Mouse (Mus musculus) kidney, postnatal 0 days (tissue): ENCODE data around the gene Bank1. TPM values are rescaled to one million over a fixed set of nuclear protein-coding genes. Genes with fewer than 3 reads are reported as not detected.
"Not testable (repeated sequence)": the region's sequence is repeated elsewhere in the genome, so short reads cannot be mapped to it uniquely, and the experiment has no call there.

Source experiments
- ATAC-seq: fragments of 200-750 bp; cut with Nextera tagmentation; replicated peaks from 2 replicates; pipeline ENCODE4 v1.8.0; 2017; ENCODE audit warnings: low read depth, moderate number of reproducible peaks, moderate TSS enrichment, moderate library complexity; ENCODE audit not compliant: low FRiP score
- DNase-seq: peaks from one replicate; pipeline ENCODE4 v3.0.0-alpha.2; 2016; ENCODE audit warnings: low spot score
- H3K27ac ChIP-seq: fragments of 300-500 bp; sonication (generic); 2 replicates; pipeline ENCODE4 v1.5.1; 2014; ENCODE audit warnings: mild to moderate bottlenecking
- H3K27me3 ChIP-seq: fragments of 300-500 bp; sonication (generic); 2 replicates; pipeline ENCODE4 v1.6.1; 2014; ENCODE audit warnings: low read length, mixed read lengths; ENCODE audit not compliant: insufficient read depth
- H3K36me3 ChIP-seq: fragments of 300-500 bp; sonication (generic); 2 replicates; pipeline ENCODE4 v1.6.1; 2014; ENCODE audit warnings: low read length, mixed read lengths; ENCODE audit not compliant: insufficient read depth
- H3K4me1 ChIP-seq: fragments of 300-500 bp; sonication (generic); replicated peaks from 2 replicates; pipeline ENCODE4 v1.6.1; 2014; ENCODE audit warnings: antibody characterized with exemption, low read length, mixed read lengths; ENCODE audit not compliant: insufficient read depth
- H3K4me2 ChIP-seq: fragments of 300-500 bp; sonication (generic); 2 replicates; pipeline ENCODE4 v1.6.1; 2014; ENCODE audit warnings: mild to moderate bottlenecking, low read length, moderate library complexity, mixed read lengths
- H3K4me3 ChIP-seq: fragments of 300-500 bp; sonication (generic); replicated peaks from 2 replicates; pipeline ENCODE4 v1.5.1; 2014; ENCODE audit warnings: low read depth, low read length
- H3K9ac ChIP-seq: fragments of 300-500 bp; sonication (generic); 2 replicates; pipeline ENCODE4 v1.6.1; 2014; ENCODE audit warnings: low read depth, low read length
- H3K9me3 ChIP-seq: fragments of 300-500 bp; sonication (generic); replicated peaks from 2 replicates; pipeline ENCODE4 v1.6.1; 2016; ENCODE audit warnings: low read length, inconsistent platforms, mixed read lengths
- CTCF ChIP-seq: IDR thresholded peaks from 2 replicates; pipeline ENCODE4 v1.5.1; 2016; ENCODE audit warnings: antibody characterized with exemption, low read depth, mild to moderate bottlenecking, moderate library complexity
- WGBS: fragments of 180-500 bp; shearing (Covaris S2); extraction: QIAGEN DNeasy Blood & Tissue Kit; methylation state at CpG from one replicate; pipeline ENCODE4 v1.1.7; 2014; 5-methylcytosine and 5-hydroxymethylcytosine counted together
- polyA plus RNA-seq: library from polyadenylated mRNA; unstranded; fragments of >200 nt; fragmentation: Nextera tagmentation; extraction: Ambion mirVana; gene quantifications from 2 replicates; pipeline ENCODE4 v1.2.1, GENCODE M21; 2015

Gene Bank1
- polyA plus RNA-seq, 1 experiment from 2014 or later: 0.75 TPM

DNA sequence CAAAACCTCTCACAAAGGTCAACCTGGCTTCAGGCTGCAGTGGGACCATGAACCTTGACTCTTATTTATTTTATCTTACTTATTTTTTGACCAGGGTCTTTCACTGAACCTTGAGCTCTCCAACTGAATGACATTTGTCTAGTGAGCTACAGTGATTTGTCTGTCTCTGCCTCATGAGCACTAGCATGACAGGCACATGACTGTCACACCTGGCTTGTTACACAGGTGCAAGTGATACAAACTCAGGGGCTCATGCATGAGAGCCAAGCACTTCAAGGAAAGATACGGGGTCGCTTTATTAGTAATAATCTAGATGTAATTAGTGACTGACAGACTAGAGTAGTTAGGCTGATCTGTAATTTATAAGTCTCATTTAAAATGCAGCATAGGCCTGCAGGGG, 16.0 kb upstream of the Bank1 start:
- WGBS: 83% methylated on average over 2 of the region's 2 CpGs
- H3K4me3 ChIP-seq: no peak overlapping the region
- ATAC-seq: no peak
- no peaks in the 10 kb centered on the region for H3K36me3 ChIP-seq
- H3K4me1 ChIP-seq: no peaks in the 10 kb centered on the region
- H3K27ac ChIP-seq: no peak overlapping the region
- no peak overlapping the region for H3K4me2 ChIP-seq
- DNase-seq: no peak
- no peaks in the 10 kb centered on the region for H3K27me3 ChIP-seq
- TF ChIP-seq CTCF: no peak
- H3K9me3 ChIP-seq: no peaks in the 10 kb centered on the region
- H3K9ac ChIP-seq: no peak overlapping the region

DNA sequence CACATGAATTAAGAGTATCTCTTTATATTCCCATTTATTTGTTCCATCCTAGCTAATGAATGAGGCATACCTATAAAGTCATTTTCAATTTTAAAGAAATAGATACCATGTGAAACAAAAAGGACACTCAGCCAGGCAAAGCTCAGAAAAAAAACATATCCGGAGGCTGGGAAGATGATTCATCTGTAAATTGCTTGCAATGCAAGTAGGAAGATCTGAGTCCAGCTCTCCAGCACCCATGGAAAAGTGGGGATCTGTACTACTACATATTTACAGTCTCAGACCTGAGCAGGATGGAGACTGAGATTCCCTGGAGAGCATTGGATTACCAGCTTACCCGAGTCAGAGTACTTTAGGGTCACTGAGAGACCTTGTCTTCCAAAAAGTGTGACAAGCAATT, 14.0 kb upstream of the Bank1 start:
- ATAC-seq (no peak), DNase-seq (no peak)
- Histone ChIP-seq H3K4me3 (no peak overlapping the region), H3K27ac (no peak overlapping the region), H3K36me3 (no peaks in the 10 kb centered on the region), H3K9me3 (no peaks in the 10 kb centered on the region), H3K4me1 (no peaks in the 10 kb centered on the region), H3K9ac (no peak overlapping the region), H3K4me2 (no peak overlapping the region), H3K27me3 (no peaks in the 10 kb centered on the region)
- 66% methylated on average over 2 of the region's 2 CpGs for WGBS
- TF ChIP-seq CTCF: no peak

DNA sequence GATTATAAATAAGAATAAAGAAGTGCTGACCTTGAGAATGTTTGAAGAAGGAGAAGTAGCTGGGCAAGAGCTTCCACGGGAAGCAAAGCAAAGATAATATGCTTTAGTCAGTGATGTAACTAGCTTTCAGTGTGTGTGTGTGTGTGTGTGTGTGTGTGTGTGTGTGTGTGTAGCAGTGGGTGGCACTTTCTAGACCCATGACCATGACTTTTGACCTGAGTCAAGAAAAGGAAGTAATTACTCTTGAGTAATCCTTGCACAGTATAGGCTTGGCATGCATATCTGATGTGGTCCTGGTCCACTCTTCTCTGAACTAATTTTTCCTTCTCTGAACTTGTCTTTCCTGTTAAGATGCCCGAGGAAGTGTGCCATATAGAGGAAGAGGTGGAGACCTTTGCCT, 5.3 kb upstream of the Bank1 start:
- no peak overlapping the region for H3K27ac ChIP-seq
- no peak overlapping the region for H3K4me3 ChIP-seq
- DNase-seq (no peak), ATAC-seq (no peak)
- no peak overlapping the region for H3K4me2 ChIP-seq
- no peaks in the 10 kb centered on the region for H3K9me3 ChIP-seq
- H3K27me3 ChIP-seq: no peaks in the 10 kb centered on the region
- WGBS: 62% methylated on average over 2 of the region's 2 CpGs
- no peaks in the 10 kb centered on the region for H3K4me1 ChIP-seq
- no peak for TF ChIP-seq CTCF
- no peaks in the 10 kb centered on the region for H3K36me3 ChIP-seq
- no peak overlapping the region for H3K9ac ChIP-seq

DNA sequence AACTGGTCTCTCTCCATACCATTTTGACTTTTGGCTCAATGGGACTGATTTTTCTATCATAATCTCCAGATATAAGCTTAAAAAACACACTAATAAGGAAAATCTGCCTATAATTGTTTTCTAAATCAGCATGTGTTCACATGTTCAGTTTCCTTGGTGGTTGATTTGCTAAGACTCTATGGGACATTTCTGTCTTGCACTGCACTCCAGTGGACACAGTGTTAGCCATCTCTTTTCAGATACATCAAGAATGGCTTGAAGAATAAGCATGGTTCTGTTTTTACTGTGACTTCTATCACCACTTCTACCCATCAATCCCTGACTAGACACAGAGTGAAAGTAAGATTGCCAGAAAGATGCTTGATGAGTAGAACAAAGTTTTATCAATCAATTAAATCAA, 4.2 kb upstream of the Bank1 start:
- Histone ChIP-seq H3K4me2 (no peak overlapping the region), H3K4me1 (no peaks in the 10 kb centered on the region), H3K9me3 (no peaks in the 10 kb centered on the region), H3K27me3 (no peaks in the 10 kb centered on the region), H3K9ac (no peak overlapping the region), H3K27ac (no peak overlapping the region), H3K4me3 (no peak overlapping the region), H3K36me3 (no peaks in the 10 kb centered on the region)
- ATAC-seq (no peak), DNase-seq (no peak)
- peak; percentile 17; the same call in 1 of the 2 replicates for TF ChIP-seq CTCF

DNA sequence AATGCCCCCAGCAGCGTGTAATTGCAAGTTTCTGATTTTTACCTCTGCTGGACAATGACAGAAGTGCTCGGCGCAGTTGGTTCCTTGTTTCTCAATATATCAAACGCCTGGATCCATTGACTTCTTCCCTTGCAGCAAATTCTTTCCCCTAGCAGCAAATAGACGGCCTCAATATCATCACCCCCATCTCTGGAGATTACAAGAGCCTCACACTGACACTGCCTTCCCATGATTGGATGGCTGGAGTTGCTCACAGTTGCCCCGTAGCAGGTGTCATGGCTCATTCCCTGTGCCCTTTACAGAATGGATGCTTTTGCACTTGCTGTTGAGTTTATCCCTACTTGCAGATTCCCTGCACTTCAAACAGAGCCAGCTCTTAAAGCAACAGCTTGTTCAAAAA, 3.3 kb upstream of the Bank1 start:
- DNase-seq: no peak
- Histone ChIP-seq H3K36me3 (no peaks in the 10 kb centered on the region), H3K4me1 (no peaks in the 10 kb centered on the region), H3K27ac (no peak overlapping the region), H3K9ac (no peak overlapping the region), H3K9me3 (no peaks in the 10 kb centered on the region), H3K27me3 (no peaks in the 10 kb centered on the region), H3K4me2 (no peak overlapping the region), H3K4me3 (no peak overlapping the region)
- no peak for ATAC-seq
- whole genome bisulfite sequencing: 73% methylated on average over 6 of the region's 6 CpGs
- no peak for TF ChIP-seq CTCF

DNA sequence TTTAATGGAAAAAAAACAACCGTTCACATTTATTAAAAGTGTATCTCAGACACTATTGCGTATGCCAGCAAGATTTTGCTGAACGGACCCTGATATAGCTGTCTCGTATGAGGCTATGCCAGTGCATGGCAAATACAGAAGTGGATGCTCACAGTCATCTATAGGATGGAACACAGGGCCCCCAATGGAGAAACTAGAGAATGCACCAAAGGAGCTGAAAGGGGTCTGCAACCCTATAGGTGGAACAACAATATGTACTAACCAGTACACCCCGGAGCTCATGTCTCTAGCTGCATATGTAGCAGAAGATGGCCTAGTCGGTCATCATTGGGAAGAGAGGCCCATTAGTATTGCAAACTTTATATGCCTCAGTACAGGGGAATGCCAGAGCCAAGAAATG, 1.1 kb downstream of the Bank1 start:
- H3K9ac ChIP-seq, H3K4me2 ChIP-seq, ATAC-seq, H3K27me3 ChIP-seq, H3K36me3 ChIP-seq, H3K4me1 ChIP-seq, H3K4me3 ChIP-seq, H3K27ac ChIP-seq, DNase-seq, H3K9me3 ChIP-seq: not testable (repeated sequence)
- WGBS: 96% methylated on average over 6 of the region's 6 CpGs

DNA sequence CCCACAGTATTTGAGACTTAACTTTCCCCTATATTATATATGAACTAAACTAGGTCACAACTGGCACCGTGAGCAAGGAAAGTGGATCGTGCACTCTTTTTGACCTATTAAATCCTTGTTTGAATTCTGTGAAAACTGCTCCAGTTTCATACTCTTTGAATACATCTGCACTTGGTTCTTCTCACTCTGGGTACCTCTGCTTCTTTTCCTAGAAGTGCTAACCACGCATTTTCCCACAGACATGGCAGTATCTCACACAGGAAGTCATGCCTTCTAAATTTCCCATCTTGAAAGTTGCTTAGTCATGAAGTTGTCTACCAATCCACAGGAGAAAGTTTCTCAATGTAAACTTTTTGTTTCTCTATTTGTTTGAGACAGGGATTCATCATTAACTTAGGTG, 3.9 kb downstream of the Bank1 start:
- ATAC-seq: no peak
- H3K9me3 ChIP-seq: no peaks in the 10 kb centered on the region
- DNase-seq: no peak
- no peaks in the 10 kb centered on the region for H3K36me3 ChIP-seq
- H3K9ac ChIP-seq: no peak overlapping the region
- no peak overlapping the region for H3K27ac ChIP-seq
- no peak overlapping the region for H3K4me2 ChIP-seq
- H3K4me3 ChIP-seq: no peak overlapping the region
- H3K27me3 ChIP-seq: no peaks in the 10 kb centered on the region
- TF ChIP-seq CTCF: no peak
- no peaks in the 10 kb centered on the region for H3K4me1 ChIP-seq
- WGBS: 89% methylated on average over 3 of the region's 3 CpGs
